Mouse (Mus musculus): Measurements from ENCODE around the gene Tubal3. TPM values are rescaled to one million over a fixed set of nuclear protein-coding genes. Genes with fewer than 3 reads are reported as not detected.
"Not testable (repeated sequence)": the region's sequence is repeated elsewhere in the genome, so short reads cannot be mapped to it uniquely, and the experiment has no call there.

The Tubal3 gene
- not detected for total RNA-seq (2021)
- long read RNA-seq, experiment 1 = 0 reads
- long read RNA-seq, experiment 2 = 0 reads

GRCm38 (mm10) chr13:3917571-3918311, at the start of gene Tubal3, which contains the start of gene Net1:
TSS of gene Tubal3 (plus strand) at chr13:3918274.
TSS of gene Net1 (minus strand) at chr13:3918220.
- peak; percentile 76 to 80 for DNase-seq (ENCODE audit: low spot score in 2 of 2)

DNA sequence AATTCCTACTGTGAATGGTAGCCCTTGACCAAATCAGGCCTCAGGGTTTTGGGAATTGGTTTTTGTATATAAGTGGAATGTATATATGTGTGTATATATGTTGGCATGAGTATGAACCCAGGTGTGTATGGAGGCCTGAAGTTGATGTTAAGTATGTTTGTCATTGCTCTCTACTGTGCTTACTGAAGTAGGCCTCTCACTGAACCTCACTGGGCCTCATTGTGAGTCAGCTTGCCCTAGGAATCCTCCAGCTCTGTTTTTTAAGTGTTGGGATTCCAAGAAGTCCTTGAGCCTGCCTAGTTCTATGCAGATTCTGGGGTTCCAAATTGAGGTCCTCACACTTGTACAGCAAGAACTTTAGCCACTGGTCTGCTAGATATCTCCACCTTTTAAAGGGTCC, 48.2 kb upstream of the Tubal3 start:
- no peak for DNase-seq (ENCODE audit: low spot score in 2 of 2)

- DNase-seq (ENCODE audit: low spot score in 2 of 2) = no peak
Measured at GRCm38 (mm10) chr13:3872832-3873231, 45.2 kb upstream of the Tubal3 start.

DNA sequence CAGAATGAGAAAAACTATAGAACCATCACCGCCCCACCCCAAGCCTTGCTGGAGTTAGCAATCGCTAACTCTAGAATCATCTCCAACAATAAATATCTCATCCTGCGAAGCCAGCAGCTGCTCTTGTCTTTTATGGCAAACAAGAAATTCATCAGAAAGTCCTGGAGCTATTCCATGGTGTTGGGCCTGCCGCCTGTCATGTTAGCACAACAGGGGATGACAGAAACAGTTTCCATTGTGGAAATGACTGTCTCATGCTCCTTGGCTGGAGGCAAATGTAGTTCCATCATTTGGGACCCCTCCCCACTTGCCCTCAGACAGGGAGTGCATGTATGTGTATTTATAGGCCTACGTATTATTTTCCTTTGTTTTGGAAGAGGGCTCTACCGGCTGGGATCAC, 41.6 kb upstream of the Tubal3 start:
- DNase-seq (ENCODE audit: low spot score in 2 of 2) = no peak

GRCm38 (mm10) chr13:3877185-3877584, 40.9 kb upstream of the Tubal3 start:
- no peak for DNase-seq (ENCODE audit: low spot score in 2 of 2)

DNA sequence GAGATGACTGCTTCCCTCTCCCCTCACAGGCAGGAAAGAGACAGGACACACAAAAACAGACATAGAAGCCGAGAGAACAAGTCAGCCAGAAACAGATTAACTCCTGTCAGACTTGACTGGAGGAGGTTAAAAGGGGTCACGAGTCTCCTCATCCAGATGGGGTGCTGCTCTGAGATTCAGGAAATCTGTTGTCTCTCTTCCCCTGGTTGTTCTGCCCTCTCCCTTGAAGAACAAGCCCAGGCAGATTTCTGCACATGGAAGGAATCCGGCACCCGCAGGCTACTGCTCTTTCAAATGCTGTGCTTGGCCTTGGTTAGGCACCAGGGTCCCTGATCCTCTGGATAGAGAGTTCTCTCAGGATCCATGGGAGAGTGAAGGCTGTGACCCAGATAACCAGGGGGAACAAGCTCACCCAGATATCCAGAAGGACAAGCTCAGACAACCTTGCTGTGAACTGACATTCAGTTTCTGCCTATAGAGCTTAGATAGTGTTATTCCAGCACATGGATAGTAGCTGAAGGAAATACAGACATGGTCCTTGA, 40.3 kb upstream of the Tubal3 start:
- DNase-seq (ENCODE audit: low spot score in 2 of 2) = no peak

DNA sequence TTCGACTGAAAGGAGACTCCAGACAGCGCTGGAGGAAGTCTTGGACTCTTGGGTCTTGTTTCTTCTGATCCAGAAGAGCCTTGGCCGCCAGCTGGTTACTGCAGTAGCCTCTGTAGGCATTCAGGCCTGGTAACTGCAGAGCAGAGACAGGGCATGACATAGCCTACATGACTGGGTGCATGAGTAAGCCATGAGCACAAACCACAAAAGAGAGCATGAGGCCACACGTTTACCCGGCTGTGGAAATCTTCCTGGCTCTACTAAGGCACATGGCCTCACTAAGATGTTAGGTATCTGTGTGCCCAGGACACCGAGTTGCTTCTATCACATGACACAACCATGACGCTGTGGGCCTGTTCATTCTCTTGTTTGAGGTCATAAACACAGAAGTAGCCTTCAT, 31.4 kb upstream of the Tubal3 start:
- DNase-seq (ENCODE audit: low spot score in 2 of 2) = no peak

DNA sequence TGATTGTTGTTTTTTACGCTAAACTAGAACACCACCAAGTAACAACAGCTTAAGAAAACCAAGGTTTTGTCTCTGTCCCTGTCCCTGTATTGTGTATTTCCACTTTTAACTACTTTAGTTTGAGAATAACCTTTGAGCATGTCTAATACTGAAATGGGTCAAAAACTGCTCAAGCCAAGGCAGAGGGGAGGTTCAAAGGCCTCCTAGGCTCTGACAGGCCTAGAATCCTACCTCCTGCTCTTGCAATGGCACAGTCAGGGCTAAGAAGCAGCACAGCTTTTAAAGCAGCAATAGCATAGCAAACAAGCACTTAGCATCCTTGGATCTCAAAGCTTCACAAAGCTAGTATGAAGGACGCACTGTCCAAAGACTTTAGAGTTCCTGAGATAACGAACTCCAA, 29.0 kb upstream of the Tubal3 start:
- DNase-seq (ENCODE audit: low spot score in 2 of 2) = no peak

GRCm38 (mm10) chr13:3890061-3890460, 28.0 kb upstream of the Tubal3 start:
- no peak for DNase-seq (ENCODE audit: low spot score in 2 of 2)

- no peak for DNase-seq (ENCODE audit: low spot score in 2 of 2)
Measured at GRCm38 (mm10) chr13:3891479-3892087, 26.5 kb upstream of the Tubal3 start.

DNA sequence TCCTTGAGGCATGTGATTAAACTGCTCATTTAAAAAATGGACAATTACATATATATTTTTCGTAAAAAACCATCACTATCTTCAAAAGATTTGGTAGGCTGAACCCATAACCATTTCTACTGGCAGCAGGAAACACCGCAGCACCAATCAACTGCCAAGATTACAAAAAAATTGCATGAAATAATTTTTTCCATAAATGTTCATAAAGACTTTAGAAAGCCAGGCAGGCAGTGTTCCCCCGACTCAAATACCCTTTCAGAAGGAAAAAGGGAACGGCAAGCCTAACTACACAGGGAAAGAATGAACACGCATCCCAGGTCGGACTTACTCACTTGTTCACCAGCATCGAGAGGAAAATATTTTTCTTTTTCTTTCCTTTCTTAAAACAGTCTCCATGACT, 25.5 kb upstream of the Tubal3 start:
- DNase-seq (ENCODE audit: low spot score in 2 of 2) = no peak

- DNase-seq (ENCODE audit: low spot score in 2 of 2) = peak; percentile 74 to 86
Measured at GRCm38 (mm10) chr13:3893126-3893734, 24.8 kb upstream of the Tubal3 start.

GRCm38 (mm10) chr13:3894549-3894948, 23.5 kb upstream of the Tubal3 start:
- DNase-seq (ENCODE audit: low spot score in 2 of 2) = no peak

DNA sequence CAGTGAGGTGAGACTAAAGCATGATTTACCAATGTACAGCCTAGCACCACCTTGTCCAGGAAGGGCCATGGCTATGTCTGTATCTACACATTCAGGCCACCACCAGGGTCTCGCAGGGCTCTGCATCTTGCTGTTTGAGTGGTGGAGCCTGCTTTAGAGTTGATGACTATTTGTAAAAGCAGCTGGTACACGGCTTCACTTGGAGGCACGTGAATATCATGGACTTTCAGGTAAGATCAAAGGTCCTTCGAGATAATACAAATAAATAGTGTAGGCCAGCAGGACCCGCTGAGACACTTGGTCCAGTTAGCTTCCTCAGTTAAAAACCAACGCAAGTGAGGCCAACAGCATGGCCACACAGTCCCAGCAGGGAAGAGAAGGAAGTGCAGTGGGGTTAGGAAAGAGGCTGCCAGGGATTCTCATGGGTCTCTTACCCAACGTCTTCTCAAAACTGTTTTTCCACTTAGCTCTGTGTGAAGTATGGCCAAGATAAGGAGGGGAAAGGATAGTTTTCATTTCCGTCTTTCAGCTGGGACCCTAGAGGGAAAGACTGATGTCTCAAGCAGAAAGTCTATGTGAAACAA, 22.6 kb upstream of the Tubal3 start:
- DNase-seq (ENCODE audit: low spot score in 2 of 2) = no peak

GRCm38 (mm10) chr13:3896032-3896431, 22.0 kb upstream of the Tubal3 start:
- DNase-seq (ENCODE audit: low spot score in 2 of 2) = no peak

DNA sequence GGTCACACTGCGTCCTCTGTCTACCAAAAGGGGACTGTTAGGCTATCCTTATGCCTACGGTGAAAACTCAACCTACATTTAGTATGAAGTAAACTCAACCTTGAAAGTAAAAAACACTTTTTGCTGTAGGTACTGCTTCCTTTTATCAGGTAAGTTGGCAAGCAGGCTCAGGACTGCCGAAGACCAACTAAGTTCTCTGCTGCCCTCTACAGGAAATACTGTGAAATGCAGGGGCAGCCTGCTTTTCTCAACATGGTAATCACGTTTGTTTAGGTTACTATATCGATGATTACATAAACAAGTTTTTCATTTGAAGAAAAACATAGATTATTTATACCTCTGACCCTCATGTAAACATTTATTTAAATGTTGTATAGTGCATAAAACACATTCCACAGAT, 21.2 kb upstream of the Tubal3 start:
- no peak for DNase-seq (ENCODE audit: low spot score in 2 of 2)

DNA sequence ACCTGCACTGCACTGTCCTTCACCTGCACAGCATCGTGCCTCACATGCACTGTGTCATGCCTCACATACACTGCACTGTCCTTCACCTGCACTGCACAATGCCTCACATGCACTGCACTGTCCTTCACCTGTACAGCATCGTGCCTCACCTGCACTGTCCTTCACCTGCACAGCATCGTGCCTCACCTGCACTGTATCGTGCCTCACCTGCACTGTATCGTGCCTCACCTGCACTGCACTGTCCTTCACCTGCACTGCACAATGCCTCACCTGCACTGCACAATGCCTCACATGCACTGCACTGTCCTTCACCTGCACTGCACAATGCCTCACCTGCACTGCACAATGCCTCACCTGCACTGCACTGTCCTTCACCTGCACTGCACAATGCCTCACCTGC, 19.9 kb upstream of the Tubal3 start:
- not testable (repeated sequence) for DNase-seq (ENCODE audit: low spot score in 2 of 2)

GRCm38 (mm10) chr13:3899301-3899700, 18.8 kb upstream of the Tubal3 start:
- DNase-seq (ENCODE audit: low spot score in 2 of 2) = no peak

- no peak for DNase-seq (ENCODE audit: low spot score in 2 of 2)
Measured at GRCm38 (mm10) chr13:3907151-3907696, 10.8 kb upstream of the Tubal3 start.

GRCm38 (mm10) chr13:3908262-3908661, 9.8 kb upstream of the Tubal3 start:
- DNase-seq (ENCODE audit: low spot score in 2 of 2) = no peak

DNA sequence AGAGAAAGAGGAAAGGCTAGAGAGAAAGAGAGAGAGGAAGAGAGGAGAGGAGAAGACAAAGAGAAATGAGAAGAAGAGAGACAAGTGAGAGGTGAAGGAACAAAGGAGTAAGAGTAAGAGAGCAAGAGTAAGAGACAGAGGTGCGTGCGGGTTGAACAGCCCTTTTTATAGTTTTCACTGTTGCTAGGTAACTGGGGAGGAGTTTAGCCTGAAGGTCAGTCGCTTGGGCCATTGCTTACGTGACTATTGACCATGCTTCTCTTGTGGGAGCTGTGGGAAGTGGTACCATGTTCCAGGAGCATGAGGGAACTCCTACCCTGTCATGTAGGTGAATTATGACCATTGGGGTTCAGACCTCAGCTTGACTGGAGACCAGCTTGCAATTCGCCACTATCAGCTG, 7.7 kb upstream of the Tubal3 start:
- DNase-seq (ENCODE audit: low spot score in 2 of 2) = no peak
